Mouse (Mus musculus) brain, embryonic 14.5 days (tissue): Measurements from ENCODE around the gene E430018J23Rik.

ENCODE experiments used
- CTCF ChIP-seq: fragments of 200-500 bp; IDR thresholded peaks from 2 replicates; pipeline ENCODE4 v1.5.1; 2012; ENCODE audit warnings: inconsistent platforms, mild to moderate bottlenecking, moderate library complexity, borderline replicate concordance; ENCODE audit not compliant: insufficient read depth, insufficient read length; ENCODE audit errors: extremely low read depth
- POLR2A ChIP-seq: fragments of 200-500 bp; IDR thresholded peaks from 2 replicates; pipeline ENCODE4 v1.6.1; 2012; ENCODE audit warnings: mild to moderate bottlenecking, inconsistent platforms, borderline replicate concordance; ENCODE audit not compliant: poor library complexity, insufficient read depth, insufficient read length, severe bottlenecking; ENCODE audit errors: extremely low read depth

GRCm38 (mm10) chr7:127402980-127403379, 9.6 kb upstream of the E430018J23Rik start:
- TF ChIP-seq POLR2A, result no peak
- no peak for TF ChIP-seq CTCF
